Mouse (Mus musculus) C2C12 (cell line): Measurements from ENCODE around the gene Usp10. TPM values are rescaled to one million over a fixed set of nuclear protein-coding genes. Genes with fewer than 3 reads are reported as not detected.

ENCODE experiments used
- H3K27me3 ChIP-seq: one replicate; pipeline ENCODE4 v1.6.1; 2011; ENCODE audit not compliant: control insufficient read depth, insufficient read depth, insufficient read length
- H3K36me3 ChIP-seq: one replicate; pipeline ENCODE4 v1.6.1; 2011; ENCODE audit not compliant: control insufficient read depth, insufficient read depth
- H3K4me3 ChIP-seq: one replicate; pipeline ENCODE4 v1.5.1; 2011; ENCODE audit warnings: mild to moderate bottlenecking, control low read depth; ENCODE audit not compliant: poor library complexity, insufficient read depth, severe bottlenecking
- H3K79me2 ChIP-seq: one replicate; pipeline ENCODE4 v1.6.1; 2011; ENCODE audit not compliant: control insufficient read depth, insufficient read depth
- H3K79me3 ChIP-seq: one replicate; pipeline ENCODE4 v1.6.1; 2011; ENCODE audit warnings: low read depth, control low read depth
- H3ac ChIP-seq: one replicate; pipeline ENCODE3; 2011; ENCODE audit warnings: low read depth; ENCODE audit not compliant: control insufficient read depth, insufficient read length
- CEBPB ChIP-seq: IDR thresholded peaks from one replicate; pipeline ENCODE4 v1.6.1; 2011; ENCODE audit warnings: low read depth, mild to moderate bottlenecking, control low read depth, moderate library complexity
- CTCF ChIP-seq: IDR thresholded peaks from one replicate; pipeline ENCODE4 v1.5.1; 2011; ENCODE audit not compliant: control insufficient read depth, insufficient read depth, insufficient read length
- FOSL1 ChIP-seq: IDR thresholded peaks from one replicate; pipeline ENCODE4 v1.8.0; 2011; ENCODE audit warnings: mild to moderate bottlenecking, low read length; ENCODE audit not compliant: poor library complexity, insufficient read depth, severe bottlenecking
- MAX ChIP-seq: IDR thresholded peaks from one replicate; pipeline ENCODE4 v1.6.1; 2011; ENCODE audit warnings: mild to moderate bottlenecking, control low read depth
- MYOD1 ChIP-seq: IDR thresholded peaks from one replicate; pipeline ENCODE4 v1.6.1; 2011; ENCODE audit warnings: low read depth; ENCODE audit not compliant: control insufficient read depth, insufficient read length
- MYOG ChIP-seq: IDR thresholded peaks from one replicate; pipeline ENCODE4 v1.6.1; 2011; ENCODE audit not compliant: control insufficient read depth, insufficient read length; ENCODE audit errors: extremely low read depth
- USF1 ChIP-seq: IDR thresholded peaks from one replicate; pipeline ENCODE4 v1.6.1; 2011; ENCODE audit warnings: low read depth, mild to moderate bottlenecking, control low read depth, moderate library complexity
- polyA plus RNA-seq: library from polyadenylated mRNA; unstranded; fragments of >200 nt; fragmentation: generic; extraction: Trizol; gene quantifications from one replicate; pipeline ENCODE4 v1.2.1, GENCODE M21; 2012; ENCODE audit warnings: missing spikeins

Gene Usp10
- polyA plus RNA-seq, 1 experiment = 101 TPM

DNA sequence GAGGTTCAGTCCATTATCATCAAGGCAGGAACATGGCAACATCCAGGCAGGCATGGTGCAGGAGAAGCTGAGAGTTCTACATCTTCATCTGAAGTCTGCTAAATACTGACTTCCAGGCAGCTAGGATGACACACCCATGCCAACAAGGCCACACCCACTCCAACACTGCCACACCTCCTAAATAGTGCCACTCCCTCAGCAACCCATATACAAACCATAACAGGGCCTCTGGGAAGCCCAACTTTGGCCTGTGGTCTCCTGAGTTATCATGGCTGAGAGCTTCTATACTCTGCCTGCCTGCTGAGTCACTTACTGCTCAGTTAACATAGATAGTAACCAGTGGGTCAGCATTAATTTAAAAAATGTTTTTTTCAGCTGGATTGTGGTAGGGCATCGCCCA is 37.0 kb upstream of the Usp10 start:
- no peak overlapping the region for H3K4me3 ChIP-seq
- no peaks in the 10 kb centered on the region for H3K79me2 ChIP-seq
- no peaks in the 10 kb centered on the region for H3K27me3 ChIP-seq
- no peaks in the 10 kb centered on the region for H3K36me3 ChIP-seq
- H3ac ChIP-seq = no peak overlapping the region
- H3K79me3 ChIP-seq = no peaks in the 10 kb centered on the region
- TF ChIP-seq FOSL1 (no peak), MAX (no peak), CEBPB (no peak), MYOG (no peak), MYOD1 (no peak), USF1 (no peak), CTCF (no peak)

DNA sequence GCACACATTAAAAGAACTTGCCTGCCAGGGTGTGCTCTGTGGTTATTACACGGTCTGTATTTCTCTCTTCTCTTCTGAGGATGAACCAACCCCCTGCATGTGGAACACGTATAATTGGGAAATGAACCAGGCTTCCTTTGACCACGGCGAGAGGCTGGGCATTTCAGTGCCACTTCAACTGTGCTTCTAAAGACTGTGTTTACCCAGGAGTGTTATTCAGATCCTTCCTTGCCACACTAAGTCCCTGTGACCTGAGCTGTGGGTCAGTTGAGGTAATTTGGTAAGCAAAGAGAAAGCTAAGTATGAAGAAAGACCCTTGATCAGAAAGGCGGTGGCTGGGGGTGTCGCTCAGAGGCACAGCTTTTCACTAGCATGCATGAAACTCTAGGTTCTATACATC is 28.9 kb upstream of the Usp10 start:
- no peaks in the 10 kb centered on the region for H3K79me3 ChIP-seq
- no peak overlapping the region for H3K4me3 ChIP-seq
- no peaks in the 10 kb centered on the region for H3K79me2 ChIP-seq
- TF ChIP-seq FOSL1 = no peak
- no peak for TF ChIP-seq USF1
- H3ac ChIP-seq = no peak overlapping the region
- H3K27me3 ChIP-seq = no peaks in the 10 kb centered on the region
- H3K36me3 ChIP-seq = no peaks in the 10 kb centered on the region

DNA sequence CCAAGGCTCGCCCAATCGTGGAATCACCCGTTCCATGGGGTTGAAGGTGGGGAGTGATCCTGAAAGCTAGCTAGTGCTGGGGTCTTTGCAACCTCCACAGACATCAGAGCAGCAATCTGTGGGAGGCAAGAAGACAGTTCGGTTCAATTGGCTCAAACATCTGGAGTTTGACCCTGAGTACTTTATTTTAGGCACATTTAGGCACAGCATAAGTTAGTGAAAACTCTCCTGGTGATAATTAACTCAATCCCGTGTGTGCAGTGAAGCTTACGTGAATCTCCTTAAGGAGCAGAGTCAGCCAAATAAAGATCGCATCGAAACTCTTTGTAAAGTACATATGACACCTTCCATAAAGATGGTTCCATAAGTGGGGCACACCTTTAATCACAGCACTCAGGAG is 28.2 kb upstream of the Usp10 start:
- TF ChIP-seq MYOD1 (no peak), MYOG (no peak), FOSL1 (no peak), MAX (no peak), CTCF (no peak), CEBPB (no peak), USF1 (no peak)
- no peak overlapping the region for H3K4me3 ChIP-seq

DNA sequence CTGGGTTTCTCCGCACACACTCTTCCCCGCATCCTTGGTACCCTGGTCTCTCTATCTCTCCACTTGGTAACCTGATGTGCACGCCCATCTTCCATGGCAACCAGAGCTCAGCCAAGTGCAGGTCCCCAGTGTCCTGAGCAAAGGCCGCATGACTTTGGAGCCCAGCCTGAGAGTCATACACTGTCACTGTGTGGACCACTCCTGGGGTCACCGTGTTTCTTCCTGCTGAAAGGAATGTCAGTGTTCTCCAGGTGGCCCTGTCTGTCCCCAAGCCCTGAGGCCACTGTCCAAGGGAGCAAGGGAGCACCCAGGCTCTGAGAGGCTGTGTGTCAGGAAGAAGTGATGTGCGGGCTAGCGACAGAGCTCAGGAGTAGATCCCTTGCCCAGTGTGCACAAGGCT is 26.9 kb upstream of the Usp10 start:
- TF ChIP-seq CTCF = no peak
- Histone ChIP-seq H3K79me2 (no peaks in the 10 kb centered on the region), H3K4me3 (no peak overlapping the region), H3K79me3 (no peaks in the 10 kb centered on the region), H3K27me3 (no peaks in the 10 kb centered on the region), H3ac (no peak overlapping the region), H3K36me3 (no peaks in the 10 kb centered on the region)

More for the DNA sequence above, 28.2 kb upstream of the Usp10 start:
- Histone ChIP-seq H3ac (no peak overlapping the region), H3K79me2 (no peaks in the 10 kb centered on the region), H3K27me3 (no peaks in the 10 kb centered on the region), H3K79me3 (no peaks in the 10 kb centered on the region), H3K36me3 (no peaks in the 10 kb centered on the region)

DNA sequence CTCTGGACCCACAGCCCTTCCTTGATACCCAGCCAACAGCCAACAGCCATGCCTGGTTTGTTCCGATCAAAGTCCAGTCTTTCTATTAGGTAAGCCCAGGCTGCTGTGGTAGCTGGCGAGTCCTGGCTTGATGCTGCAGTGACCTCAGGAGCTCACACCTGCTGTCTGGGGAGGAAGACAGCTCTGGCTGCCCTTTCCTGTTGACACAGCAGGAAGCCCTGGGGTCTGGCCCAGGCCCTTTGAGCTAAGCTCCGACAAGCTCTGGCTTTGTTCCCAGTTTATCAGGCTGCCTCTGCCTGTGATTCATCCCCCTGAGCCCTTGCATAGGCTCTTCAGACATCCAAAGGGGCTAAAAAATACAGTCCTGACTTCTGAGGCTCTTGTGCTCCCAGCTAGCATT is 24.5 kb upstream of the Usp10 start:
- Histone ChIP-seq H3K4me3 (no peak overlapping the region), H3K27me3 (peaks cover 3% of the 10 kb centered on the region), H3K79me3 (no peaks in the 10 kb centered on the region), H3ac (no peak overlapping the region), H3K79me2 (no peaks in the 10 kb centered on the region), H3K36me3 (no peaks in the 10 kb centered on the region)
- TF ChIP-seq CEBPB (no peak), MYOD1 (peak; percentile 78), FOSL1 (no peak)

DNA sequence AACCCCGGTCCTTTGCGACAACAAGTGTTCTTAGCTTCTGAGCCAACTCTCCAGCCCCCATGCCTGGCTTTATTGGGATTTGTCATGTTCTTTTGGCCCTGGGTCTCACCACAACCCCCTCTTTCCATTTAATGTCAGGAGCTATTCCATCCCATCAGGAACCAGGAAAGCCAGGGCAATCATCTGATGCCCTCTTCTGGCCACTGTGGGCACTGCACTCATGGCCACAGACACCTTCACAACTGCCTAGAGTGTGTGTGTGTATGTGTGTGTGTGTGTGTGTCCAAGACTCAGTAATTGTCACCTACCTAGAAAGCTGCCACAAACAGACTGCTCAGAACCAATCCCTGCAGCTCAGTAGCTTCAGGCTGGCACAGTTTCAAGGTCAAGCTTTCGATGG is 23.0 kb upstream of the Usp10 start:
- Histone ChIP-seq H3K79me3 (no peaks in the 10 kb centered on the region), H3K36me3 (no peaks in the 10 kb centered on the region), H3K27me3 (peaks cover 3% of the 10 kb centered on the region), H3K4me3 (no peak overlapping the region), H3ac (no peak overlapping the region), H3K79me2 (no peaks in the 10 kb centered on the region)
- TF ChIP-seq CEBPB (no peak), FOSL1 (no peak), USF1 (no peak), MYOD1 (no peak), CTCF (peak; percentile 62), MYOG (no peak)
